Mouse (Mus musculus) hindbrain, embryonic 16.5 days (tissue): ENCODE measurements at regions not wholly inside any gene's neighbourhood (a gene's known extent, or its start where the extent isn't known, plus 50 kb on each side); places are given as distances from the start of the nearest gene placed in this dataset.

ENCODE experiments used
- ATAC-seq: fragments of 200-750 bp; cut with Nextera tagmentation; 2 replicates; pipeline ENCODE4 v1.8.0; 2017; ENCODE audit warnings: moderate TSS enrichment, moderate library complexity
- H3K27ac ChIP-seq: fragments of 300-500 bp; sonication (generic); 2 replicates; pipeline ENCODE4 v1.5.1; 2014; ENCODE audit warnings: low read depth, mild to moderate bottlenecking, control low read depth, low read length, moderate library complexity
- H3K27me3 ChIP-seq: fragments of 300-500 bp; sonication (generic); replicated peaks from 2 replicates; pipeline ENCODE4 v1.6.1; 2014; ENCODE audit warnings: low read length; ENCODE audit not compliant: control insufficient read depth, insufficient read depth
- H3K36me3 ChIP-seq: fragments of 300-500 bp; sonication (generic); 2 replicates; pipeline ENCODE4 v1.6.1; 2014; ENCODE audit warnings: mild to moderate bottlenecking, low read length, moderate library complexity, mixed read lengths; ENCODE audit not compliant: control insufficient read depth, insufficient read depth
- H3K4me1 ChIP-seq: fragments of 300-500 bp; sonication (generic); 2 replicates; pipeline ENCODE4 v1.6.1; 2014; ENCODE audit warnings: low read depth, low read length; ENCODE audit not compliant: control insufficient read depth, insufficient read depth
- H3K4me2 ChIP-seq: fragments of 300-500 bp; sonication (generic); 2 replicates; pipeline ENCODE4 v1.6.1; 2014; ENCODE audit warnings: mild to moderate bottlenecking, low read length, control low read depth, moderate library complexity
- H3K4me3 ChIP-seq: fragments of 300-500 bp; sonication (generic); 2 replicates; pipeline ENCODE4 v1.5.1; 2014; ENCODE audit warnings: mild to moderate bottlenecking, low read length, control low read depth, moderate library complexity
- H3K9ac ChIP-seq: fragments of 300-500 bp; sonication (generic); 2 replicates; pipeline ENCODE4 v1.6.1; 2014; ENCODE audit warnings: low read depth, mild to moderate bottlenecking, control low read depth, low read length, moderate library complexity
- H3K9me3 ChIP-seq: fragments of 300-500 bp; sonication (generic); 2 replicates; pipeline ENCODE4 v1.6.1; 2014; ENCODE audit warnings: mild to moderate bottlenecking, low read length, moderate library complexity; ENCODE audit not compliant: control insufficient read depth
- WGBS: fragments of 180-500 bp; shearing (Covaris S2); extraction: QIAGEN DNeasy Blood & Tissue Kit; methylation state at CpG from one replicate; pipeline ENCODE4 v1.1.7; 2014; 5-methylcytosine and 5-hydroxymethylcytosine counted together

- no peak for ATAC-seq
- Histone ChIP-seq H3K9me3 (no peaks in the 10 kb centered on the region), H3K9ac (no peak overlapping the region), H3K27ac (no peak overlapping the region), H3K4me3 (no peak overlapping the region), H3K4me1 (no peaks in the 10 kb centered on the region), H3K4me2 (no peak overlapping the region), H3K27me3 (no peaks in the 10 kb centered on the region), H3K36me3 (no peaks in the 10 kb centered on the region)
- 77% methylated on average over 8 of the region's 8 CpGs for WGBS
Observed at GRCm38 (mm10) chr5:39052490-39053250, 176.1 kb upstream of the Clnk start.

- 91% methylated on average over 3 of the region's 3 CpGs for WGBS
- ATAC-seq: no peak
Observed at GRCm38 (mm10) chr5:39050512-39050911, 173.9 kb upstream of the Clnk start.

GRCm38 (mm10) chr5:39049141-39049540 is 172.5 kb upstream of the Clnk start:
- Histone ChIP-seq H3K9ac (no peak overlapping the region), H3K9me3 (no peaks in the 10 kb centered on the region), H3K36me3 (no peaks in the 10 kb centered on the region), H3K27ac (no peak overlapping the region), H3K4me2 (no peak overlapping the region), H3K27me3 (no peaks in the 10 kb centered on the region), H3K4me1 (no peaks in the 10 kb centered on the region), H3K4me3 (no peak overlapping the region)
- no peak for ATAC-seq
- 64% methylated on average over 2 of the region's 2 CpGs for WGBS

More at GRCm38 (mm10) chr5:39050512-39050911, 173.9 kb upstream of the Clnk start:
- no peaks in the 10 kb centered on the region for H3K36me3 ChIP-seq
- H3K9ac ChIP-seq: no peak overlapping the region
- H3K9me3 ChIP-seq: no peaks in the 10 kb centered on the region
- H3K27me3 ChIP-seq: no peaks in the 10 kb centered on the region
- H3K4me3 ChIP-seq: no peak overlapping the region
- no peak overlapping the region for H3K27ac ChIP-seq
- no peaks in the 10 kb centered on the region for H3K4me1 ChIP-seq
- H3K4me2 ChIP-seq: no peak overlapping the region

GRCm38 (mm10) chr5:39040467-39040866 is 163.9 kb upstream of the Clnk start:
- Histone ChIP-seq H3K4me1 (no peaks in the 10 kb centered on the region), H3K4me3 (no peak overlapping the region), H3K4me2 (no peak overlapping the region), H3K9ac (no peak overlapping the region), H3K27me3 (no peaks in the 10 kb centered on the region), H3K36me3 (no peaks in the 10 kb centered on the region), H3K9me3 (no peaks in the 10 kb centered on the region), H3K27ac (no peak overlapping the region)
- WGBS: 95% methylated on average over 2 of the region's 2 CpGs
- no peak for ATAC-seq

- WGBS: 89% methylated on average over 4 of the region's 4 CpGs
- ATAC-seq: no peak
- no peak overlapping the region for H3K27ac ChIP-seq
Observed at GRCm38 (mm10) chr5:39023241-39023640, 146.6 kb upstream of the Clnk start.

GRCm38 (mm10) chr5:39000643-39001042 is 124.0 kb upstream of the Clnk start:
- no peak for ATAC-seq
- 89% methylated on average over 4 of the region's 4 CpGs for WGBS

More at GRCm38 (mm10) chr5:39023241-39023640, 146.6 kb upstream of the Clnk start:
- no peaks in the 10 kb centered on the region for H3K27me3 ChIP-seq
- H3K9ac ChIP-seq: no peak overlapping the region
- no peak overlapping the region for H3K4me2 ChIP-seq
- H3K36me3 ChIP-seq: no peaks in the 10 kb centered on the region
- no peaks in the 10 kb centered on the region for H3K4me1 ChIP-seq
- no peak overlapping the region for H3K4me3 ChIP-seq
- no peaks in the 10 kb centered on the region for H3K9me3 ChIP-seq

GRCm38 (mm10) chr5:38999700-39000099 is 123.1 kb upstream of the Clnk start:
- Histone ChIP-seq H3K9me3 (no peaks in the 10 kb centered on the region), H3K9ac (no peak overlapping the region), H3K27me3 (no peaks in the 10 kb centered on the region), H3K27ac (no peak overlapping the region), H3K36me3 (no peaks in the 10 kb centered on the region), H3K4me1 (no peaks in the 10 kb centered on the region), H3K4me2 (no peak overlapping the region), H3K4me3 (no peak overlapping the region)
- no peak for ATAC-seq
- WGBS: 46% methylated on average over 2 of the region's 2 CpGs

More at GRCm38 (mm10) chr5:39000643-39001042, 124.0 kb upstream of the Clnk start:
- Histone ChIP-seq H3K4me3 (no peak overlapping the region), H3K36me3 (no peaks in the 10 kb centered on the region), H3K4me1 (no peaks in the 10 kb centered on the region), H3K27ac (no peak overlapping the region), H3K27me3 (no peaks in the 10 kb centered on the region), H3K4me2 (no peak overlapping the region), H3K9ac (no peak overlapping the region), H3K9me3 (no peaks in the 10 kb centered on the region)

GRCm38 (mm10) chr5:38972397-38973159 is 96.0 kb upstream of the Clnk start:
- no peaks in the 10 kb centered on the region for H3K27me3 ChIP-seq
- H3K36me3 ChIP-seq: no peaks in the 10 kb centered on the region
- H3K9ac ChIP-seq: no peak overlapping the region
- H3K4me1 ChIP-seq: no peaks in the 10 kb centered on the region
- ATAC-seq: no peak
- H3K9me3 ChIP-seq: no peaks in the 10 kb centered on the region
- 76% methylated on average over 6 of the region's 6 CpGs for WGBS
- H3K27ac ChIP-seq: no peak overlapping the region
- H3K4me3 ChIP-seq: no peak overlapping the region
- no peak overlapping the region for H3K4me2 ChIP-seq

- Histone ChIP-seq H3K27me3 (no peaks in the 10 kb centered on the region), H3K4me1 (no peaks in the 10 kb centered on the region), H3K9ac (no peak overlapping the region), H3K36me3 (no peaks in the 10 kb centered on the region), H3K4me2 (no peak overlapping the region), H3K4me3 (no peak overlapping the region), H3K27ac (no peak overlapping the region), H3K9me3 (no peaks in the 10 kb centered on the region)
- WGBS: 91% methylated on average over 4 of the region's 4 CpGs
- no peak for ATAC-seq
Observed at GRCm38 (mm10) chr5:38970497-38970896, 93.9 kb upstream of the Clnk start.
